ENCODE assay signal across 8 mouse cellular contexts in the genomic region with DNA sequence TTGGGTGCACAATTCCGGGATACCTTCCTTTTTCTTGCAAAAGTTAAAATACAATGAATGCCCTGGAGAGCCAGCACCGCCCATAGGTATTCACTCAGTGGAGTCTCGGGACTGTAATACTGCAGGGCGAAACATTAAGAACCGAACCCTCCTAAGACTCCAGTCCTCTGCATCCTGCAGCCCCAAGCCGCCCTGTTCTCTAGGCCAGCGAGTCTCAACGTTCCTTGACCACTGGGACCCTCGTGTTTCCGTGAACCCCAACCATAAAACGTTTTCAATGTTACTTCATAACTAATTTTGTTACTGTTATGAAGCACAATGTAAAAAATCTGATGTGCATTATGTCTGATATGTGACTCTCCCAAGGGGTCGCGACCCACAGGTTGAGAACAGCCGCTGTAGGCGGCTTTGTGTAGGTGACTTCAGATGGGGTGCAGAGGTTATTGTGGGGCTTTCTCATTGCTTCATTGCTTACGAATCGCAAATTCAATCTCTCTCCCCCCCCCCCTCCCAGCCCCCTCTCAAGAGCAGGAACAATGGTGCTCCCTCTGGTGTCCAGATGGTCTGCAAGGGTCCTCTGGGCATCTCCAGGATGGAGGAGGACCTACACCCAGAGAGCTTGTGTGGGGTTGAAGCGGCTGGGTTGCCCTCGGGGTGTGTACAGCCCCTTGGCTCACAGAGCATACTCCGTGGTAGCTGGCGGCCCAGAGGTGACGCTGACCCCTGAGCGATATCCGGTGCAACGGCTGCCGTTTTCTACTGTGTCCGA. TPM values are rescaled to one million over a fixed set of nuclear protein-coding genes. Genes with fewer than 3 reads are reported as not detected.
DNase-seq lines count a peak whose midpoint lies in the region; ATAC-seq and TF ChIP-seq lines count a peak whose summit lies in the region.

No protein-coding gene starts in this region.

- DNase-seq in heart, adult 9 months (ENCODE audit: low spot score in 2 of 2), result no peak
- DNase-seq in embryonic facial prominence, embryonic 14.5 days (ENCODE audit: low spot score), result no peak
- DNase-seq in ovary, postnatal 10 days (ENCODE audit: low spot score), result no peak

- no peak for TF ChIP-seq CTCF in ES-Bruce4 (IDR thresholded peaks at IDR 0.05; ENCODE audit: low read depth, low read length)

- H3K36me3 ChIP-seq in heart, embryonic 12.5 days, result peaks cover 8% of the 10 kb centered on the region
- H3K36me3 ChIP-seq in ES-Bruce4 (ENCODE audit: control insufficient read depth, insufficient read depth, low read length, poor library complexity, severe bottlenecking), result no peaks in the 10 kb centered on the region
- H3K36me3 ChIP-seq in embryonic facial prominence, embryonic 14.5 days (ENCODE audit: control insufficient read depth, insufficient read depth, low read length), result peaks cover 15% of the 10 kb centered on the region
- no peaks in the 10 kb centered on the region; the same call in 1 of the 2 replicates for H3K36me3 ChIP-seq in intestine, embryonic 15.5 days
- peaks cover 11% of the 10 kb centered on the region for H3K36me3 ChIP-seq in midbrain, embryonic 13.5 days

- peak overlapping the region; percentile 72 for H3K9ac ChIP-seq in heart, embryonic 12.5 days
- H3K9ac ChIP-seq in ES-Bruce4 (ENCODE audit: low read depth, poor library complexity, severe bottlenecking), result peak overlapping the region; percentile 35; the same call in 1 of the 2 replicates
- peak overlapping the region; percentile 78 for H3K9ac ChIP-seq in embryonic facial prominence, embryonic 14.5 days (ENCODE audit: low read depth, low read length)
- H3K9ac ChIP-seq in intestine, embryonic 15.5 days, result peak overlapping the region; percentile 66
- H3K9ac ChIP-seq in midbrain, embryonic 13.5 days (replicated peaks), result peak overlapping the region; percentile 74

- TF ChIP-seq POLR2A in ES-Bruce4 (IDR thresholded peaks at IDR 0.05; ENCODE audit: insufficient read depth, low read length), result no peak

- H3K27me3 ChIP-seq in heart, embryonic 12.5 days (replicated peaks), result no peaks in the 10 kb centered on the region
- H3K27me3 ChIP-seq in ES-Bruce4 (ENCODE audit: control insufficient read depth, insufficient read depth, low read length, poor library complexity, severe bottlenecking), result no peaks in the 10 kb centered on the region
- H3K27me3 ChIP-seq in embryonic facial prominence, embryonic 14.5 days (replicated peaks; ENCODE audit: control insufficient read depth, insufficient read depth, low read length), result no peaks in the 10 kb centered on the region
- H3K27me3 ChIP-seq in intestine, embryonic 15.5 days (replicated peaks), result no peaks in the 10 kb centered on the region
- H3K27me3 ChIP-seq in midbrain, embryonic 13.5 days, result no peaks in the 10 kb centered on the region

- H3K4me2 ChIP-seq in heart, embryonic 12.5 days, result peak overlapping the region; percentile 74
- H3K4me2 ChIP-seq in embryonic facial prominence, embryonic 14.5 days (ENCODE audit: low read depth, low read length), result peak overlapping the region; percentile 72
- H3K4me2 ChIP-seq in intestine, embryonic 15.5 days (replicated peaks), result peak overlapping the region; percentile 83
- peak overlapping the region; percentile 65 for H3K4me2 ChIP-seq in midbrain, embryonic 13.5 days (replicated peaks)

- no peaks in the 10 kb centered on the region for H3K9me3 ChIP-seq in heart, embryonic 12.5 days (replicated peaks)
- no peaks in the 10 kb centered on the region for H3K9me3 ChIP-seq in ES-Bruce4 (replicated peaks; ENCODE audit: control insufficient read depth, insufficient read depth, low read length, poor library complexity, severe bottlenecking)
- no peaks in the 10 kb centered on the region for H3K9me3 ChIP-seq in embryonic facial prominence, embryonic 14.5 days (ENCODE audit: control insufficient read depth, low read length)
- H3K9me3 ChIP-seq in intestine, embryonic 15.5 days, result no peaks in the 10 kb centered on the region
- H3K9me3 ChIP-seq in midbrain, embryonic 13.5 days, result no peaks in the 10 kb centered on the region

- WGBS in heart, embryonic 12.5 days, result 41% methylated on average over 27 of the region's 27 CpGs
- WGBS in embryonic facial prominence, embryonic 14.5 days, result 40% methylated on average over 27 of the region's 27 CpGs
- 40% methylated on average over 27 of the region's 27 CpGs for WGBS in intestine, embryonic 15.5 days
- whole genome bisulfite sequencing in midbrain, embryonic 13.5 days, result 37% methylated on average over 27 of the region's 27 CpGs

- TF ChIP-seq EP300 in ES-Bruce4 (IDR thresholded peaks at IDR 0.05; ENCODE audit: insufficient read depth, low read depth, low read length), result 0 out of 2 replicates have a peak, but pooled peaks have one; percentile 15

- H3K27ac ChIP-seq in heart, embryonic 12.5 days (ENCODE audit: poor library complexity, severe bottlenecking), result peak overlapping the region; percentile 97
- peak overlapping the region; percentile 46 for H3K27ac ChIP-seq in ES-Bruce4 (ENCODE audit: insufficient read depth, low read length)
- H3K27ac ChIP-seq in embryonic facial prominence, embryonic 14.5 days (replicated peaks; ENCODE audit: low read depth, low read length), result peak overlapping the region; percentile 95
- peak overlapping the region; percentile 96 for H3K27ac ChIP-seq in intestine, embryonic 15.5 days
- H3K27ac ChIP-seq in midbrain, embryonic 13.5 days, result peak overlapping the region; percentile 96

- peak overlapping the region; percentile 63 for H3K4me3 ChIP-seq in heart, embryonic 12.5 days
- H3K4me3 ChIP-seq in ES-Bruce4 (ENCODE audit: low read depth, low read length), result peak overlapping the region; percentile 69
- H3K4me3 ChIP-seq in embryonic facial prominence, embryonic 14.5 days (ENCODE audit: low read depth, low read length), result peak overlapping the region; percentile 60
- peak overlapping the region; percentile 52 for H3K4me3 ChIP-seq in intestine, embryonic 15.5 days (replicated peaks)
- H3K4me3 ChIP-seq in midbrain, embryonic 13.5 days (replicated peaks), result peak overlapping the region; percentile 59

- ATAC-seq in heart, embryonic 12.5 days (ENCODE audit: insufficient number of reproducible peaks, low FRiP score), result no peak
- ATAC-seq in embryonic facial prominence, embryonic 14.5 days (ENCODE audit: low read depth), result no peak
- peak; percentile 50 for ATAC-seq in intestine, embryonic 15.5 days
- peak; percentile 49 for ATAC-seq in midbrain, embryonic 13.5 days
- ATAC-seq in megakaryocyte-erythroid progenitor cell, adult 5-6 weeks (replicated peaks; ENCODE audit: low FRiP score, low TSS enrichment, poor library complexity, severe bottlenecking), result no peak

- peaks cover 12% of the 10 kb centered on the region; the same call in 1 of the 2 replicates for H3K4me1 ChIP-seq in heart, embryonic 12.5 days (replicated peaks)
- no peaks in the 10 kb centered on the region for H3K4me1 ChIP-seq in ES-Bruce4 (ENCODE audit: control insufficient read depth, insufficient read depth, low read length)
- 0 out of 2 replicates have a peak, but pooled peaks cover 4% of the 10 kb centered on the region for H3K4me1 ChIP-seq in embryonic facial prominence, embryonic 14.5 days (ENCODE audit: control insufficient read depth, insufficient read depth, low read length)
- H3K4me1 ChIP-seq in intestine, embryonic 15.5 days (replicated peaks), result peaks cover 6% of the 10 kb centered on the region; the same call in 1 of the 2 replicates
- H3K4me1 ChIP-seq in midbrain, embryonic 13.5 days (replicated peaks), result peaks cover 17% of the 10 kb centered on the region

RNA-seq across cellular contexts. Expression of a gene that starts 1.2 kb away (rescaled TPM):
- polyA plus RNA-seq in heart, embryonic 12.5 days (2016; fragmentation: Nextera tagmentation; extraction: Ambion mirVana), result 15.5 and 16.4 TPM in 2 replicates
- 17.6 and 23.4 TPM in 2 replicates for polyA plus RNA-seq in ES-Bruce4 (2011; ENCODE audit: insufficient read depth, insufficient read length, low read depth, missing spikeins)
- 10.7 and 14.3 TPM in 2 replicates for polyA plus RNA-seq in embryonic facial prominence, embryonic 14.5 days (2014; fragmentation: Nextera tagmentation; extraction: Ambion mirVana)
- 14.0 and 14.1 TPM in 2 replicates for polyA plus RNA-seq in intestine, embryonic 15.5 days (2015; fragmentation: Nextera tagmentation; extraction: Ambion mirVana)
- 16.2 and 18.5 TPM in 2 replicates for polyA plus RNA-seq in midbrain, embryonic 13.5 days (2015; fragmentation: Nextera tagmentation; extraction: Ambion mirVana)
- total RNA-seq in megakaryocyte-erythroid progenitor cell, adult 5-6 weeks (2014; fragmentation: Nextera tagmentation), result 13.4 and 22.1 TPM in 2 replicates
- 18.1 and 21.8 TPM in 2 replicates for total RNA-seq in megakaryocyte-erythroid progenitor cell, adult 5-6 weeks (2017)

RNA-seq across cellular contexts. Expression of a gene that starts 22.2 kb away (rescaled TPM):
- 16.6 and 16.9 TPM in 2 replicates for polyA plus RNA-seq in heart, embryonic 12.5 days (2016; fragmentation: Nextera tagmentation; extraction: Ambion mirVana)
- polyA plus RNA-seq in ES-Bruce4 (2011; ENCODE audit: insufficient read depth, insufficient read length, low read depth, missing spikeins), result 33.9 and 34.2 TPM in 2 replicates
- polyA plus RNA-seq in embryonic facial prominence, embryonic 14.5 days (2014; fragmentation: Nextera tagmentation; extraction: Ambion mirVana), result 11.7 and 12.4 TPM in 2 replicates
- polyA plus RNA-seq in intestine, embryonic 15.5 days (2015; fragmentation: Nextera tagmentation; extraction: Ambion mirVana), result 16.8 and 17.6 TPM in 2 replicates
- polyA plus RNA-seq in midbrain, embryonic 13.5 days (2015; fragmentation: Nextera tagmentation; extraction: Ambion mirVana), result 11.9 and 12.3 TPM in 2 replicates
- total RNA-seq in megakaryocyte-erythroid progenitor cell, adult 5-6 weeks (2014; fragmentation: Nextera tagmentation), result 17.9 and 18.0 TPM in 2 replicates
- 44.7 and 53.8 TPM in 2 replicates for total RNA-seq in megakaryocyte-erythroid progenitor cell, adult 5-6 weeks (2017)

RNA-seq across cellular contexts. Expression of a gene that starts 24.2 kb away (rescaled TPM):
- polyA plus RNA-seq in heart, embryonic 12.5 days (2016; fragmentation: Nextera tagmentation; extraction: Ambion mirVana), result 183 and 191 TPM in 2 replicates
- polyA plus RNA-seq in ES-Bruce4 (2011; ENCODE audit: insufficient read depth, insufficient read length, low read depth, missing spikeins), result 179 and 191 TPM in 2 replicates
- 214 and 218 TPM in 2 replicates for polyA plus RNA-seq in embryonic facial prominence, embryonic 14.5 days (2014; fragmentation: Nextera tagmentation; extraction: Ambion mirVana)
- 218 and 226 TPM in 2 replicates for polyA plus RNA-seq in intestine, embryonic 15.5 days (2015; fragmentation: Nextera tagmentation; extraction: Ambion mirVana)
- 172 and 175 TPM in 2 replicates for polyA plus RNA-seq in midbrain, embryonic 13.5 days (2015; fragmentation: Nextera tagmentation; extraction: Ambion mirVana)
- 264 and 315 TPM in 2 replicates for total RNA-seq in megakaryocyte-erythroid progenitor cell, adult 5-6 weeks (2014; fragmentation: Nextera tagmentation)
- total RNA-seq in megakaryocyte-erythroid progenitor cell, adult 5-6 weeks (2017), result 217 and 254 TPM in 2 replicates

RNA-seq across cellular contexts. Expression of a gene that starts 35.2 kb away (rescaled TPM):
- 0.08 TPM in 1 of 2 replicates, not detected in the other for polyA plus RNA-seq in heart, embryonic 12.5 days (2016; fragmentation: Nextera tagmentation; extraction: Ambion mirVana)
- polyA plus RNA-seq in ES-Bruce4 (2011; ENCODE audit: insufficient read depth, insufficient read length, low read depth, missing spikeins), result not detected in 2 replicates
- polyA plus RNA-seq in embryonic facial prominence, embryonic 14.5 days (2014; fragmentation: Nextera tagmentation; extraction: Ambion mirVana), result 0.71 TPM in 1 of 2 replicates, not detected in the other
- polyA plus RNA-seq in intestine, embryonic 15.5 days (2015; fragmentation: Nextera tagmentation; extraction: Ambion mirVana), result 0.05 and 0.44 TPM in 2 replicates
- not detected in 2 replicates for polyA plus RNA-seq in midbrain, embryonic 13.5 days (2015; fragmentation: Nextera tagmentation; extraction: Ambion mirVana)
- total RNA-seq in megakaryocyte-erythroid progenitor cell, adult 5-6 weeks (2014; fragmentation: Nextera tagmentation), result not detected in 2 replicates
- not detected in 2 replicates for total RNA-seq in megakaryocyte-erythroid progenitor cell, adult 5-6 weeks (2017)

Comparison
In these comparisons a context has a peak if more than half of its experiments do, and no peak if none do; other contexts are left out.
1. ATAC-seq: peak in intestine, embryonic 15.5 days (single experiment) and midbrain, embryonic 13.5 days (single experiment); none in heart, embryonic 12.5 days (single experiment), embryonic facial prominence, embryonic 14.5 days (single experiment) and megakaryocyte-erythroid progenitor cell, adult 5-6 weeks (single experiment).
2. H3K27ac ChIP-seq: peak in every context shown above with its lines; median percentile 97 in heart, embryonic 12.5 days; 96 in intestine, embryonic 15.5 days; 96 in midbrain, embryonic 13.5 days; 95 in embryonic facial prominence, embryonic 14.5 days; 46 in ES-Bruce4.
3. Peak in every context shown above with its lines, with median percentiles within 50 percentile points of each other: H3K4me2 ChIP-seq, H3K4me3 ChIP-seq and H3K9ac ChIP-seq.